Mouse (Mus musculus): ENCODE data around the gene Myh13. TPM values are rescaled to one million over a fixed set of nuclear protein-coding genes. Genes with fewer than 3 reads are reported as not detected.

Myh13 gene
- total and polyA plus RNA-seq, 3 experiments = not detected

DNA sequence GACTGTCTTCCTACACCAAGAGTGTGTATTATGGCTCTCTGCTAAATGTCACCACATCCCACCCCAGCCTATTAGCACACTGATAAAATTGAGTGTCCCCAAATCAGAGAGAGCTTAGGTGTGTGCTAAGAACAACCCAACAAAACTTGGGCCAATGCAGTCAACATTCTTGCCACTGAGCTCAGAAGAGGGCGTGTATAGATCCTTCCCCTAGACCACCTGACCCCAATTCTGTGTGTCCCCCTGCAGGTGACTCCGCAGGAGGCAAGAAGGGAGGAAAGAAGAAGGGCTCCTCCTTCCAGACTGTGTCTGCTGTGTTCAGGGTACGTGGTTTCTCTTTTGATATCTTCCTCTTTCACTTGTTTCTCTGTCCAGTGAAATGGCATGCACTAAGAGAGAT lies 23.1 kb downstream of the Myh13 start:
- H3K9ac ChIP-seq (ENCODE audit: control insufficient read depth, low read depth, low read length, poor library complexity, severe bottlenecking) = no peak overlapping the region
- TF ChIP-seq HCFC1 (IDR thresholded peaks at IDR 0.05; ENCODE audit: low read depth, low read length) (no peak), GABPA (IDR thresholded peaks at IDR 0.05; ENCODE audit: low read depth, low read length) (no peak), TAL1 (IDR thresholded peaks at IDR 0.05; ENCODE audit: low read length) (no peak), ELF1 (IDR thresholded peaks at IDR 0.05; ENCODE audit: low read depth, low read length) (no peak), MYC (IDR thresholded peaks at IDR 0.05; ENCODE audit: low read depth, low read length) (no peak), RAD21 (IDR thresholded peaks at IDR 0.05; ENCODE audit: low read depth, low read length) (no peak), CHD1 (IDR thresholded peaks at IDR 0.05; ENCODE audit: low read depth, low read length) (no peak), SIN3A (IDR thresholded peaks at IDR 0.05; ENCODE audit: low read length) (no peak), CTCF (IDR thresholded peaks at IDR 0.05 in 2 of 3, conservative IDR thresholded peaks at IDR 0.05 in 1 of 3; ENCODE audit: control insufficient read depth in 1 of 3, insufficient read depth in 1 of 3, low read depth in 2 of 3, low read length in 3 of 3, poor library complexity in 1 of 3, severe bottlenecking in 1 of 3) (no peak), ZNF384 (IDR thresholded peaks at IDR 0.05; ENCODE audit: low read depth, low read length) (no peak), NRF1 (IDR thresholded peaks at IDR 0.05; ENCODE audit: insufficient read depth, low read depth, low read length, poor library complexity, severe bottlenecking) (no peak), MXI1 (IDR thresholded peaks at IDR 0.05; ENCODE audit: low read depth, low read length) (no peak), MAZ (IDR thresholded peaks at IDR 0.05; ENCODE audit: low read depth, low read length) (no peak), ZMIZ1 (IDR thresholded peaks at IDR 0.05; ENCODE audit: low read depth, low read length) (no peak), JUND (IDR thresholded peaks at IDR 0.05; ENCODE audit: low read depth, low read length) (no peak), GATA1 (IDR thresholded peaks at IDR 0.05; ENCODE audit: low read depth, low read length) (no peak)
- H3K9me3 ChIP-seq (replicated peaks; ENCODE audit: insufficient read depth, low read length) = no peaks in the 10 kb centered on the region
- DNase-seq (ENCODE audit: low read depth, low spot score) = no peak
- no peak overlapping the region for H3K27ac ChIP-seq (ENCODE audit: control insufficient read depth, low read depth, low read length)
- H3K27me3 ChIP-seq (ENCODE audit: control insufficient read depth in 1 of 2, insufficient read depth in 2 of 2, low read length in 2 of 2) = no peaks in the 10 kb centered on the region
- no peaks in the 10 kb centered on the region for H3K79me2 ChIP-seq (ENCODE audit: control insufficient read depth, insufficient read depth, low read length, poor library complexity)
- H3K4me3 ChIP-seq (ENCODE audit: control insufficient read depth in 1 of 2, insufficient read depth in 1 of 2, low read depth in 2 of 2, low read length in 2 of 2) = no peak overlapping the region
- H3K36me3 ChIP-seq (ENCODE audit: control insufficient read depth in 1 of 2, insufficient read depth in 2 of 2, low read length in 2 of 2) = no peaks in the 10 kb centered on the region
- no peaks in the 10 kb centered on the region for H3K4me1 ChIP-seq (ENCODE audit: control insufficient read depth in 1 of 2, insufficient read depth in 2 of 2, low read length in 2 of 2)

DNA sequence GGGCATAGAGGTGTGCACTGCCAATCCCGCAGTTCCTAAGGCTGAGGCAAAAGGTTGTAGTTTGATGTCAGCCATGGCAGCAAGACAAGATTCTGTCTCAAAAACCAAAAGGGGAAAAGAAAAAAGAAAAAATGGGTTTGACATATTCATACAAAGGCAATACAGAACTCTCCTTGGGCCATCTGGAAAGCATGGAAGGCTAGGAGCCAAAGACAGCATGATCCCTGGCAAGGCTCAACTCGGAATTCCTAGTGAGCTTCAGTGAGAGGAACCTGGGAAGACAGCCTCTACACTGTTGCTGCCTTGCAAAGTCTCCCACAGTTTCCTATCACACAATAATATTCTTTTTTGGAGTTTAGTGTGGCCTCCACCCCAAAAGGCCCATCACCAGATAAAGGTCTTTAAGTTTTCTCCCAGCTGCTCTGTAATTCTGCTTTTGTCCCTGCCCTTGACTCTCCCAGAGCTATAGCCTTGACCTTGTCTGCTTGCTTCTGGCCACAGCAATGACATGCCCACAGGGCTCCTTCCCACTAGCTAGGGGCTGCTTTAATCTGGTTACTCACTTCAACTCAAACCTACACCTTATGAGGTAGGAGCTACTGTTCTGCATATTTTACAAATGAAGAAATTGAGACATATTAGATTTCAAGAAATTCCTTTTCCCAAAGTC lies 23.9 kb downstream of the Myh13 start:
- DNase-seq (ENCODE audit: low read depth, low spot score) = no peak

More for the DNA sequence above, 23.9 kb downstream of the Myh13 start:
- no peaks in the 10 kb centered on the region for H3K79me2 ChIP-seq (ENCODE audit: control insufficient read depth, insufficient read depth, low read length, poor library complexity)
- TF ChIP-seq MYC (IDR thresholded peaks at IDR 0.05; ENCODE audit: low read depth, low read length) (no peak), NELFE (IDR thresholded peaks at IDR 0.05; ENCODE audit: low read depth, low read length) (no peak), MAZ (IDR thresholded peaks at IDR 0.05; ENCODE audit: low read depth, low read length) (no peak), E2F4 (IDR thresholded peaks at IDR 0.05; ENCODE audit: borderline replicate concordance, low read depth, low read length) (no peak), UBTF (IDR thresholded peaks at IDR 0.05; ENCODE audit: borderline replicate concordance, insufficient read depth, low read depth, low read length) (no peak), KAT2A (conservative IDR thresholded peaks at IDR 0.05; ENCODE audit: low read depth, low read length) (no peak), EP300 (IDR thresholded peaks at IDR 0.05; ENCODE audit: low read depth in 1 of 2, low read length in 2 of 2) (no peak), ELF1 (IDR thresholded peaks at IDR 0.05; ENCODE audit: low read depth, low read length) (no peak), POLR2AphosphoS5 (IDR thresholded peaks at IDR 0.05; ENCODE audit: borderline replicate concordance, low read depth, low read length) (no peak), SIN3A (IDR thresholded peaks at IDR 0.05; ENCODE audit: low read length) (no peak), ZKSCAN1 (IDR thresholded peaks at IDR 0.05; ENCODE audit: low read depth, low read length) (no peak), CTCF (IDR thresholded peaks at IDR 0.05 in 2 of 3, conservative IDR thresholded peaks at IDR 0.05 in 1 of 3; ENCODE audit: control insufficient read depth in 1 of 3, insufficient read depth in 1 of 3, low read depth in 2 of 3, low read length in 3 of 3, poor library complexity in 1 of 3, severe bottlenecking in 1 of 3) (no peak), TBP (IDR thresholded peaks at IDR 0.05; ENCODE audit: low read depth, low read length) (no peak), MYB (IDR thresholded peaks at IDR 0.05; ENCODE audit: low read depth, low read length) (no peak)
- no peaks in the 10 kb centered on the region for H3K36me3 ChIP-seq (ENCODE audit: control insufficient read depth in 1 of 2, insufficient read depth in 2 of 2, low read length in 2 of 2)
- H3K9me3 ChIP-seq (replicated peaks; ENCODE audit: insufficient read depth, low read length) = no peaks in the 10 kb centered on the region
- no peaks in the 10 kb centered on the region for H3K4me1 ChIP-seq (ENCODE audit: control insufficient read depth in 1 of 2, insufficient read depth in 2 of 2, low read length in 2 of 2)
- H3K27ac ChIP-seq (ENCODE audit: control insufficient read depth, low read depth, low read length) = no peak overlapping the region
- H3K9ac ChIP-seq (ENCODE audit: control insufficient read depth, low read depth, low read length, poor library complexity, severe bottlenecking) = no peak overlapping the region
- no peak overlapping the region for H3K4me3 ChIP-seq (ENCODE audit: control insufficient read depth in 1 of 2, insufficient read depth in 1 of 2, low read depth in 2 of 2, low read length in 2 of 2)
- no peaks in the 10 kb centered on the region for H3K27me3 ChIP-seq (ENCODE audit: control insufficient read depth in 1 of 2, insufficient read depth in 2 of 2, low read length in 2 of 2)

Measured in MEL (cell line).